Mouse (Mus musculus) liver, embryonic 16.5 days (tissue): ENCODE results near the gene Rita1. TPM values are rescaled to one million over a fixed set of nuclear protein-coding genes. Genes with fewer than 3 reads are reported as not detected.

Experiments
- ATAC-seq: fragments of 200-750 bp; cut with Nextera tagmentation; 2 replicates; pipeline ENCODE4 v1.8.0; 2017; ENCODE audit warnings: low read depth, mild to moderate bottlenecking, moderate number of reproducible peaks, moderate library complexity
- H3K27ac ChIP-seq: fragments of 300-500 bp; sonication (generic); 2 replicates; pipeline ENCODE4 v1.5.1; 2014; ENCODE audit warnings: mild to moderate bottlenecking, low read length
- H3K27me3 ChIP-seq: fragments of 300-500 bp; sonication (generic); 2 replicates; pipeline ENCODE4 v1.6.1; 2014; ENCODE audit warnings: low read depth, low read length, mixed read lengths; ENCODE audit not compliant: control insufficient read depth, insufficient read depth
- H3K36me3 ChIP-seq: fragments of 300-500 bp; sonication (generic); 2 replicates; pipeline ENCODE4 v1.6.1; 2014; ENCODE audit warnings: mild to moderate bottlenecking; ENCODE audit not compliant: control insufficient read depth, insufficient read depth
- H3K4me1 ChIP-seq: fragments of 300-500 bp; sonication (generic); 2 replicates; pipeline ENCODE4 v1.6.1; 2014; ENCODE audit warnings: low read depth, low read length, mixed read lengths; ENCODE audit not compliant: control insufficient read depth
- H3K4me2 ChIP-seq: fragments of 300-500 bp; sonication (generic); 2 replicates; pipeline ENCODE4 v1.6.1; 2014; ENCODE audit warnings: low read depth, low read length, mixed read lengths
- H3K4me3 ChIP-seq: fragments of 300-500 bp; sonication (generic); 2 replicates; pipeline ENCODE4 v1.5.1; 2014; ENCODE audit warnings: low read depth, mild to moderate bottlenecking, low read length
- H3K9ac ChIP-seq: fragments of 300-500 bp; sonication (generic); 2 replicates; pipeline ENCODE4 v1.6.1; 2014; ENCODE audit warnings: low read depth, low read length
- H3K9me3 ChIP-seq: fragments of 300-500 bp; sonication (generic); replicated peaks from 2 replicates; pipeline ENCODE4 v1.6.1; 2016; ENCODE audit warnings: low read length; ENCODE audit not compliant: control insufficient read depth
- WGBS: fragments of 180-500 bp; shearing (Covaris S2); extraction: QIAGEN DNeasy Blood & Tissue Kit; methylation state at CpG from one replicate; pipeline ENCODE4 v1.1.7; 2014; ENCODE audit not compliant: insufficient replicate concordance; 5-methylcytosine and 5-hydroxymethylcytosine counted together
- polyA plus RNA-seq: library from polyadenylated mRNA; unstranded; fragments of >200 nt; fragmentation: Nextera tagmentation; extraction: Ambion mirVana; gene quantifications from 2 replicates; pipeline ENCODE4 v1.2.1, GENCODE M21; 2015

Rita1 gene
- polyA plus RNA-seq, 1 experiment from 2014 or later: 3.7 TPM

GRCm38 (mm10) chr5:120576781-120577301, 35.5 kb downstream of the Rita1 start:
- H3K36me3 ChIP-seq: peaks cover 22% of the 10 kb centered on the region
- 0 out of 2 replicates have a peak overlapping the region, but pooled peaks have one; percentile 1 for H3K4me3 ChIP-seq
- H3K9me3 ChIP-seq: no peaks in the 10 kb centered on the region
- peak overlapping the region; percentile 40 for H3K9ac ChIP-seq
- peak overlapping the region; percentile 51 for H3K4me2 ChIP-seq
- WGBS: 42% methylated on average over 11 of the region's 11 CpGs
- peak overlapping the region; percentile 99 for H3K27ac ChIP-seq
- H3K4me1 ChIP-seq: peaks cover 43% of the 10 kb centered on the region
- peak; percentile 80 for ATAC-seq
- H3K27me3 ChIP-seq: no peaks in the 10 kb centered on the region

GRCm38 (mm10) chr5:120574469-120575063, 37.8 kb downstream of the Rita1 start:
- Histone ChIP-seq H3K4me2 (no peak overlapping the region), H3K9me3 (no peaks in the 10 kb centered on the region), H3K4me1 (peaks cover 52% of the 10 kb centered on the region), H3K27ac (no peak overlapping the region), H3K36me3 (peaks cover 4% of the 10 kb centered on the region), H3K27me3 (no peaks in the 10 kb centered on the region), H3K9ac (no peak overlapping the region), H3K4me3 (no peak overlapping the region)
- no peak for ATAC-seq
- 62% methylated on average over 10 of the region's 10 CpGs for WGBS

DNA sequence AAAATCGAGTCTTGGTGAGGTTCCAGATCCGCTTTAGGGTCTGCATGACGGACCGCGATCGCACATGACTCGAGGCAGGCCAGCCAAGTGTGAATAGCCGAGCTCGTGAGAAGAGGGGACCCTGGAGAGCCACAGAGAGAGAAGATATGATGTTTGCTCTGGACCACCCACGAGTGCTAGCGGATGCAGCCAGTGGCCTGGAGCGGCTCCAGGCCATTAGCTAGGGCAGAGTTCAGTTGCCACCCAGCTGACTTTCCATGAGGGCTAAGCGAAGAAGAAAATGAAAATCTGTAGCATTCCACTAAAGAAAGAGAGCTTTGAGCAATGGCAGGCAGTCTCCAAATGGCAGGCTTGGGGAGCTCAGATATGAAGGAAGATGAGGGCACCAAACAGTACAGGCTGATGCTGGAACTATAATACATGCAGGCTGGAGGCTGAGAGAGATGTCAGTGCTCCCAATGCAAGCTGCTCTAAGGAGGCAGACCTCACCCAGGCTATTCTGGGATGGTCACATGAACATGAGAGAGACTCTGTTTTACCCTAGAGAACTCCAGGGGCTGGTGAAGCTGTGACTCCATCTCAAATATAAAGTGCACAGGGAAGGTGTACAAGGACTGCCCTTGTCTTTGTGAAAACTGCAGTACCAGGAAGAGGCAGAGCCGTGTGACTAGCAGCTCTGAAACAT, 41.2 kb downstream of the Rita1 start:
- H3K36me3 ChIP-seq: peaks cover 4% of the 10 kb centered on the region
- no peaks in the 10 kb centered on the region for H3K27me3 ChIP-seq
- no peak for ATAC-seq
- H3K9ac ChIP-seq: no peak overlapping the region
- 82% methylated on average over 14 of the region's 14 CpGs for WGBS
- no peak overlapping the region for H3K4me2 ChIP-seq
- H3K9me3 ChIP-seq: no peaks in the 10 kb centered on the region
- H3K4me3 ChIP-seq: no peak overlapping the region
- H3K4me1 ChIP-seq: peaks cover 27% of the 10 kb centered on the region
- H3K27ac ChIP-seq: peak overlapping the region; percentile 6; the same call in 1 of the 2 replicates

DNA sequence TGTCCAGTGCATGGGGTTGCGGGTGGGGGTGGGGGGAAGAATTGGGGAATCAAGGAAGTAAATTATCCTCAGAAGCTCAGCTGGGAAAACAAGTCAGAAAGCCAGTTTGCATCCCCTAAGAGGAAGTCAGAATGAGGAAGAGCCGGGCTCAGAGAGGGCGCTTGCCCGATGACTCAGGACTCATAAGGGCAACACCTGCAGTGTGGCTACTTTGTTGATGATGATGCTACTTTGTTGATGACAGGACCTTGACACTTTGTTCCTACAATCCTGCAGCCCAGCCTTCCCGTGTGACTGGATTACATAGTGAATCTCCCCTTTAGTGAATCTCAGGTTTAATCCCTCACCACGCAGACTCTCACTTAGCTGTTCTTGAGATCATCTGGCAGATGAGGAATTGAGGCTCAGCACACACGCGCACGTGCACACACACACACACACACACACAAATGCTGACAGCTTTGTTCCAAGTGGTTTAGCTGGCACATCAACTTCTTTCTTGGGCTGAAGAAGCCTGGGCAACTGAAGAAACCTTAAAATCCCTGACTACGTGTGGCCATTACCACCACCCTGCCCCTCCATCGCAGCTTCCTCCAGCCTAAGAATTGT, 42.0 kb downstream of the Rita1 start:
- H3K4me3 ChIP-seq: no peak overlapping the region
- no peak overlapping the region for H3K9ac ChIP-seq
- no peak for ATAC-seq
- no peak overlapping the region for H3K4me2 ChIP-seq
- H3K36me3 ChIP-seq: peaks cover 4% of the 10 kb centered on the region
- H3K4me1 ChIP-seq: peaks cover 32% of the 10 kb centered on the region
- no peaks in the 10 kb centered on the region for H3K27me3 ChIP-seq
- WGBS: 68% methylated on average over 11 of the region's 11 CpGs
- no peaks in the 10 kb centered on the region for H3K9me3 ChIP-seq
- no peak overlapping the region for H3K27ac ChIP-seq

DNA sequence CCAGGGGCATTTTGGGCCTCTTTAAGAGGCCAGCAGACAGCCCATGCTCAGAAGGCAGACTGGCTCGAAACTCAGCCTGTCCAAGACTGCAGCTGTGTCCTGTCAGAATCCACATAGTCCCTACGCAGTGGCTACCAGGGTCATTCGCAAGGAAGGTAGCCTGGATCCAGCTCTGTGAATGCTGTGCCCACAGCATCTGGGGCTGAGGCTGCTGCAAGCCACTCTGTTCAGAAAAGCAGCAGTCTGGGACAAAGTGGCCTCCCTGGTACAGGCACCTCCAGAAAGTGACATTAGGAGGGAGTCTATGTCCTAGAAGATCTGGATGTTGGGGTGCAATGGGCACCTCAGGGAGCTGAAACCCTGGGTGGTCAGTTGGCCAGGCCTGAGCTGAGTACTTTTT, 42.6 kb downstream of the Rita1 start:
- Histone ChIP-seq H3K27me3 (no peaks in the 10 kb centered on the region), H3K4me3 (no peak overlapping the region), H3K36me3 (peaks cover 4% of the 10 kb centered on the region), H3K27ac (no peak overlapping the region), H3K9ac (no peak overlapping the region), H3K9me3 (no peaks in the 10 kb centered on the region), H3K4me2 (no peak overlapping the region), H3K4me1 (peaks cover 33% of the 10 kb centered on the region)
- WGBS: 89% methylated on average over 3 of the region's 3 CpGs
- ATAC-seq: no peak

- peaks cover 33% of the 10 kb centered on the region for H3K4me1 ChIP-seq
- no peak overlapping the region for H3K9ac ChIP-seq
- ATAC-seq: no peak
- no peak overlapping the region for H3K27ac ChIP-seq
- H3K27me3 ChIP-seq: no peaks in the 10 kb centered on the region
- H3K4me3 ChIP-seq: no peak overlapping the region
- 41% methylated on average over 4 of the region's 4 CpGs for WGBS
- H3K36me3 ChIP-seq: peaks cover 4% of the 10 kb centered on the region
- no peak overlapping the region for H3K4me2 ChIP-seq
- no peaks in the 10 kb centered on the region for H3K9me3 ChIP-seq
Measured at GRCm38 (mm10) chr5:120568964-120569363, 43.4 kb downstream of the Rita1 start.

DNA sequence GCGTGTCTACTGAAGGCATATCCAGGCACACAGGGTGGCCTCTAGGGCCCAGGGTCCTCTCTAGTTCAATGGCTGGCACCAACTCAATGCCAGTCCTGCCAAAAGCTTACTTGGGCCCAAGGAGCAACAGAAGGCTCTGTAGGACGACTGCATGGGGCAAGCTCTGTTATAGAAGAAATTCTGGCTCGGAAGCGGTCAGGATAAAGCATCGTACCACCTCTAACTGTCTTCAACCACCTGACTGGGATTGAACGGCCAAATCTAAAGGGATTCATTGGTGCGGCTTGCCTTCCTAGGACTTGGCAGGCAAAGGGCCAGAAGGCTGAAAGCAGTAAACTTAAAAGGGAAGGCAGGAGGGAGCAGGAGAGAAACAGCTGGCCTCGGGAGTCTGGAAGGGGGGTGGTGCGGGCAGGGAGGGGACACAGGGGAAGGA, 44.0 kb downstream of the Rita1 start:
- whole genome bisulfite sequencing: 79% methylated on average over 9 of the region's 9 CpGs
- no peak for ATAC-seq
- no peak overlapping the region for H3K9ac ChIP-seq
- no peak overlapping the region for H3K4me2 ChIP-seq
- H3K9me3 ChIP-seq: no peaks in the 10 kb centered on the region
- no peak overlapping the region for H3K4me3 ChIP-seq
- H3K27me3 ChIP-seq: no peaks in the 10 kb centered on the region
- H3K4me1 ChIP-seq: peaks cover 39% of the 10 kb centered on the region
- H3K27ac ChIP-seq: no peak overlapping the region
- peaks cover 4% of the 10 kb centered on the region for H3K36me3 ChIP-seq

- Histone ChIP-seq H3K4me3 (no peak overlapping the region), H3K27me3 (no peaks in the 10 kb centered on the region), H3K4me2 (no peak overlapping the region), H3K9ac (no peak overlapping the region), H3K27ac (no peak overlapping the region), H3K36me3 (no peaks in the 10 kb centered on the region), H3K4me1 (peaks cover 44% of the 10 kb centered on the region), H3K9me3 (no peaks in the 10 kb centered on the region)
- ATAC-seq: no peak
- WGBS: 83% methylated on average over 14 of the region's 14 CpGs
Measured at GRCm38 (mm10) chr5:120567761-120568211, 44.6 kb downstream of the Rita1 start.
